Mouse (Mus musculus) lung, embryonic 15.5 days (tissue): ENCODE results near the gene Nemp1. TPM values are rescaled to one million over a fixed set of nuclear protein-coding genes. Genes with fewer than 3 reads are reported as not detected.

Source experiments
- ATAC-seq: fragments of 200-750 bp; cut with Nextera tagmentation; 2 replicates; pipeline ENCODE4 v1.8.0; 2017; ENCODE audit warnings: moderate number of reproducible peaks, borderline replicate concordance; ENCODE audit not compliant: low FRiP score, low TSS enrichment; ENCODE audit errors: extremely low read depth
- H3K27ac ChIP-seq: fragments of 300-500 bp; sonication (generic); 2 replicates; pipeline ENCODE4 v1.5.1; 2015; ENCODE audit warnings: moderate library complexity, mild to moderate bottlenecking, inconsistent platforms
- H3K27me3 ChIP-seq: fragments of 300-500 bp; sonication (generic); 2 replicates; pipeline ENCODE4 v1.6.1; 2015; ENCODE audit warnings: inconsistent platforms
- H3K36me3 ChIP-seq: fragments of 300-500 bp; sonication (generic); 2 replicates; pipeline ENCODE4 v1.6.1; 2015; ENCODE audit warnings: inconsistent platforms
- H3K4me1 ChIP-seq: fragments of 300-500 bp; sonication (generic); 2 replicates; pipeline ENCODE4 v1.6.1; 2015; ENCODE audit warnings: inconsistent platforms
- H3K4me2 ChIP-seq: fragments of 300-500 bp; sonication (generic); 2 replicates; pipeline ENCODE4 v1.6.1; 2015; ENCODE audit warnings: inconsistent platforms, mild to moderate bottlenecking, moderate library complexity
- H3K4me3 ChIP-seq: fragments of 300-500 bp; sonication (generic); 2 replicates; pipeline ENCODE4 v1.5.1; 2015; ENCODE audit warnings: mild to moderate bottlenecking, inconsistent platforms
- H3K9ac ChIP-seq: fragments of 300-500 bp; sonication (generic); 2 replicates; pipeline ENCODE4 v1.6.1; 2015; ENCODE audit warnings: inconsistent platforms
- H3K9me3 ChIP-seq: fragments of 300-500 bp; sonication (generic); 2 replicates; pipeline ENCODE4 v1.6.1; 2016; ENCODE audit warnings: inconsistent platforms
- WGBS: fragments of 180-500 bp; shearing (Covaris S2); methylation state at CpG from one replicate; pipeline ENCODE4 v1.1.7; 2015; 5-methylcytosine and 5-hydroxymethylcytosine counted together
- polyA plus RNA-seq: library from polyadenylated mRNA; unstranded; fragments of >200 nt; fragmentation: Nextera tagmentation; extraction: Ambion mirVana; gene quantifications from 2 replicates; pipeline ENCODE4 v1.2.1, GENCODE M21; 2015

The Nemp1 gene
- polyA plus RNA-seq, 1 experiment from 2014 or later = 11.8 TPM

- Histone ChIP-seq H3K36me3 (no peaks in the 10 kb centered on the region), H3K4me3 (peak overlapping the region; percentile 91), H3K9me3 (no peaks in the 10 kb centered on the region), H3K4me2 (peak overlapping the region; percentile 96), H3K27ac (peak overlapping the region; percentile 78), H3K4me1 (peaks cover 20% of the 10 kb centered on the region), H3K27me3 (no peaks in the 10 kb centered on the region), H3K9ac (peak overlapping the region; percentile 74)
- 5% methylated on average over 14 of the region's 14 CpGs for WGBS
- ATAC-seq = 0 out of 2 replicates have a peak, but pooled peaks have one; percentile 8
Observed at GRCm38 (mm10) chr10:127677591-127678336, 11.1 kb downstream of the Nemp1 start.

- no peak for ATAC-seq
- Histone ChIP-seq H3K36me3 (no peaks in the 10 kb centered on the region), H3K4me1 (peaks cover 20% of the 10 kb centered on the region), H3K4me2 (no peak overlapping the region), H3K9ac (no peak overlapping the region), H3K9me3 (no peaks in the 10 kb centered on the region), H3K4me3 (no peak overlapping the region), H3K27ac (no peak overlapping the region), H3K27me3 (no peaks in the 10 kb centered on the region)
- 79% methylated on average over 1 of the region's 1 CpGs for WGBS
Observed at GRCm38 (mm10) chr10:127679208-127679607, 12.5 kb downstream of the Nemp1 start.

- Histone ChIP-seq H3K4me2 (no peak overlapping the region), H3K9ac (no peak overlapping the region), H3K27ac (no peak overlapping the region), H3K27me3 (no peaks in the 10 kb centered on the region), H3K9me3 (no peaks in the 10 kb centered on the region), H3K4me3 (no peak overlapping the region), H3K36me3 (no peaks in the 10 kb centered on the region), H3K4me1 (peaks cover 19% of the 10 kb centered on the region)
- WGBS = 88% methylated on average over 3 of the region's 3 CpGs
- ATAC-seq = no peak
Observed at GRCm38 (mm10) chr10:127679881-127680280, 13.2 kb downstream of the Nemp1 start.

GRCm38 (mm10) chr10:127682886-127683285 is 16.2 kb downstream of the Nemp1 start:
- Histone ChIP-seq H3K9me3 (no peaks in the 10 kb centered on the region), H3K4me2 (no peak overlapping the region), H3K4me1 (peaks cover 4% of the 10 kb centered on the region), H3K36me3 (no peaks in the 10 kb centered on the region), H3K9ac (no peak overlapping the region), H3K27ac (no peak overlapping the region), H3K27me3 (no peaks in the 10 kb centered on the region), H3K4me3 (no peak overlapping the region)
- WGBS = 78% methylated on average over 6 of the region's 6 CpGs
- no peak for ATAC-seq

- no peak overlapping the region for H3K4me3 ChIP-seq
- no peak overlapping the region for H3K4me2 ChIP-seq
- 12% methylated on average over 1 of the region's 1 CpGs for WGBS
- no peak overlapping the region for H3K9ac ChIP-seq
- H3K27me3 ChIP-seq = no peaks in the 10 kb centered on the region
- H3K27ac ChIP-seq = no peak overlapping the region
- H3K9me3 ChIP-seq = no peaks in the 10 kb centered on the region
- ATAC-seq = no peak
- peaks cover 28% of the 10 kb centered on the region for H3K36me3 ChIP-seq
- H3K4me1 ChIP-seq = no peaks in the 10 kb centered on the region
Observed at GRCm38 (mm10) chr10:127691053-127691452, 24.4 kb downstream of the Nemp1 start.

- peaks cover 46% of the 10 kb centered on the region for H3K36me3 ChIP-seq
- H3K4me3 ChIP-seq = no peak overlapping the region
- 54% methylated on average over 2 of the region's 2 CpGs for WGBS
- no peak overlapping the region for H3K9ac ChIP-seq
- no peaks in the 10 kb centered on the region for H3K9me3 ChIP-seq
- no peak overlapping the region for H3K27ac ChIP-seq
- no peak for ATAC-seq
- no peaks in the 10 kb centered on the region for H3K27me3 ChIP-seq
- H3K4me2 ChIP-seq = no peak overlapping the region
- H3K4me1 ChIP-seq = no peaks in the 10 kb centered on the region
Observed at GRCm38 (mm10) chr10:127694636-127695035, 27.9 kb downstream of the Nemp1 start.

- H3K4me3 ChIP-seq = no peak overlapping the region
- H3K27ac ChIP-seq = no peak overlapping the region
- H3K9me3 ChIP-seq = no peaks in the 10 kb centered on the region
- H3K4me1 ChIP-seq = no peaks in the 10 kb centered on the region
- no peak overlapping the region for H3K9ac ChIP-seq
- no peaks in the 10 kb centered on the region for H3K27me3 ChIP-seq
- 90% methylated on average over 7 of the region's 7 CpGs for WGBS
- peaks cover 42% of the 10 kb centered on the region for H3K36me3 ChIP-seq
- no peak for ATAC-seq
- no peak overlapping the region for H3K4me2 ChIP-seq
Observed at GRCm38 (mm10) chr10:127695775-127696174, 29.1 kb downstream of the Nemp1 start.

- H3K36me3 ChIP-seq = peaks cover 29% of the 10 kb centered on the region; the same call in 1 of the 2 replicates
Observed at GRCm38 (mm10) chr10:127698966-127699365, 32.3 kb downstream of the Nemp1 start.

GRCm38 (mm10) chr10:127703299-127703698 is 36.6 kb downstream of the Nemp1 start:
- peaks cover 11% of the 10 kb centered on the region; the same call in 1 of the 2 replicates for H3K4me1 ChIP-seq

More at GRCm38 (mm10) chr10:127698966-127699365, 32.3 kb downstream of the Nemp1 start:
- no peaks in the 10 kb centered on the region for H3K27me3 ChIP-seq
- 91% methylated on average over 7 of the region's 7 CpGs for WGBS
- no peak overlapping the region for H3K9ac ChIP-seq
- no peak overlapping the region for H3K4me2 ChIP-seq
- no peaks in the 10 kb centered on the region for H3K9me3 ChIP-seq
- H3K4me3 ChIP-seq = no peak overlapping the region
- H3K4me1 ChIP-seq = no peaks in the 10 kb centered on the region
- H3K27ac ChIP-seq = no peak overlapping the region
- no peak for ATAC-seq

GRCm38 (mm10) chr10:127704293-127704692 is 37.6 kb downstream of the Nemp1 start:
- Histone ChIP-seq H3K9ac (no peak overlapping the region), H3K4me1 (peaks cover 11% of the 10 kb centered on the region; the same call in 1 of the 2 replicates), H3K36me3 (peaks cover under 1% of the 10 kb centered on the region; the same call in 1 of the 2 replicates), H3K9me3 (no peaks in the 10 kb centered on the region), H3K4me3 (no peak overlapping the region), H3K27ac (no peak overlapping the region), H3K27me3 (no peaks in the 10 kb centered on the region), H3K4me2 (no peak overlapping the region)
- WGBS = 44% methylated on average over 2 of the region's 2 CpGs
- no peak for ATAC-seq

More at GRCm38 (mm10) chr10:127703299-127703698, 36.6 kb downstream of the Nemp1 start:
- no peak overlapping the region for H3K4me2 ChIP-seq
- H3K27me3 ChIP-seq = no peaks in the 10 kb centered on the region
- no peak overlapping the region for H3K27ac ChIP-seq
- peaks cover 7% of the 10 kb centered on the region; the same call in 1 of the 2 replicates for H3K36me3 ChIP-seq
- no peak for ATAC-seq
- WGBS = 34% methylated on average over 4 of the region's 4 CpGs
- H3K9me3 ChIP-seq = no peaks in the 10 kb centered on the region
- H3K4me3 ChIP-seq = no peak overlapping the region
- H3K9ac ChIP-seq = no peak overlapping the region

GRCm38 (mm10) chr10:127704766-127705220 is 38.1 kb downstream of the Nemp1 start, which contains the start of gene Myo1a:
TSS of gene Myo1a (plus strand) at chr10:127705170.
- ATAC-seq = no peak
- H3K4me3 ChIP-seq = no peak within 1 kb of the TSS
- no peak within 1 kb of the TSS for H3K4me2 ChIP-seq
- 53% methylated on average over 2 of the region's 2 CpGs for WGBS
- no peak within 1 kb of the TSS for H3K27ac ChIP-seq
- H3K36me3 ChIP-seq = no peaks in the 10 kb centered on the region
- peaks cover 11% of the 10 kb centered on the region; the same call in 1 of the 2 replicates for H3K4me1 ChIP-seq
- no peak within 1 kb of the TSS for H3K9ac ChIP-seq
- no peaks in the 10 kb centered on the region for H3K9me3 ChIP-seq
- H3K27me3 ChIP-seq = no peaks in the 10 kb centered on the region

- H3K27me3 ChIP-seq = no peaks in the 10 kb centered on the region
- H3K4me3 ChIP-seq = no peak overlapping the region
- no peaks in the 10 kb centered on the region for H3K9me3 ChIP-seq
- no peak overlapping the region for H3K27ac ChIP-seq
- WGBS = 89% methylated on average over 4 of the region's 4 CpGs
- H3K4me2 ChIP-seq = no peak overlapping the region
- H3K36me3 ChIP-seq = no peaks in the 10 kb centered on the region
- H3K9ac ChIP-seq = no peak overlapping the region
- H3K4me1 ChIP-seq = peaks cover 11% of the 10 kb centered on the region; the same call in 1 of the 2 replicates
- no peak for ATAC-seq
Observed at GRCm38 (mm10) chr10:127705783-127706182, 39.1 kb downstream of the Nemp1 start.
